Mouse (Mus musculus) midbrain, embryonic 13.5 days (tissue): ENCODE data around the gene Cdv3. TPM values are rescaled to one million over a fixed set of nuclear protein-coding genes. Genes with fewer than 3 reads are reported as not detected.
"Not testable (repeated sequence)": the region's sequence is repeated elsewhere in the genome, so short reads cannot be mapped to it uniquely, and the experiment has no call there.

Source experiments
- ATAC-seq: fragments of 200-750 bp; cut with Nextera tagmentation; 2 replicates; pipeline ENCODE4 v1.8.0; 2017; ENCODE audit warnings: mild to moderate bottlenecking, moderate TSS enrichment, moderate library complexity
- H3K27ac ChIP-seq: fragments of 300-500 bp; sonication (generic); 2 replicates; pipeline ENCODE4 v1.5.1; 2015; ENCODE audit warnings: inconsistent platforms, mild to moderate bottlenecking, moderate library complexity
- H3K27me3 ChIP-seq: fragments of 300-500 bp; sonication (generic); 2 replicates; pipeline ENCODE4 v1.6.1; 2015; ENCODE audit warnings: mild to moderate bottlenecking, inconsistent platforms
- H3K36me3 ChIP-seq: fragments of 300-500 bp; sonication (generic); 2 replicates; pipeline ENCODE4 v1.6.1; 2015; ENCODE audit warnings: mild to moderate bottlenecking, inconsistent platforms
- H3K4me1 ChIP-seq: fragments of 300-500 bp; sonication (generic); replicated peaks from 2 replicates; pipeline ENCODE4 v1.6.1; 2015; ENCODE audit warnings: inconsistent platforms
- H3K4me2 ChIP-seq: fragments of 300-500 bp; sonication (generic); replicated peaks from 2 replicates; pipeline ENCODE4 v1.6.1; 2015; ENCODE audit warnings: moderate library complexity, mild to moderate bottlenecking, inconsistent platforms
- H3K4me3 ChIP-seq: fragments of 300-500 bp; sonication (generic); replicated peaks from 2 replicates; pipeline ENCODE4 v1.5.1; 2015; ENCODE audit warnings: mild to moderate bottlenecking, inconsistent platforms
- H3K9ac ChIP-seq: fragments of 300-500 bp; sonication (generic); replicated peaks from 2 replicates; pipeline ENCODE4 v1.6.1; 2015; ENCODE audit warnings: mild to moderate bottlenecking, inconsistent platforms
- H3K9me3 ChIP-seq: fragments of 300-500 bp; sonication (generic); 2 replicates; pipeline ENCODE4 v1.6.1; 2016; ENCODE audit warnings: mild to moderate bottlenecking, inconsistent platforms
- WGBS: fragments of 180-500 bp; shearing (Covaris S2); methylation state at CpG from one replicate; pipeline ENCODE4 v1.1.7; 2015; 5-methylcytosine and 5-hydroxymethylcytosine counted together
- polyA plus RNA-seq: library from polyadenylated mRNA; unstranded; fragments of >200 nt; fragmentation: Nextera tagmentation; extraction: Ambion mirVana; gene quantifications from 2 replicates; pipeline ENCODE4 v1.2.1, GENCODE M21; 2015

The Cdv3 gene
- polyA plus RNA-seq, 1 experiment from 2014 or later = 105 TPM

DNA sequence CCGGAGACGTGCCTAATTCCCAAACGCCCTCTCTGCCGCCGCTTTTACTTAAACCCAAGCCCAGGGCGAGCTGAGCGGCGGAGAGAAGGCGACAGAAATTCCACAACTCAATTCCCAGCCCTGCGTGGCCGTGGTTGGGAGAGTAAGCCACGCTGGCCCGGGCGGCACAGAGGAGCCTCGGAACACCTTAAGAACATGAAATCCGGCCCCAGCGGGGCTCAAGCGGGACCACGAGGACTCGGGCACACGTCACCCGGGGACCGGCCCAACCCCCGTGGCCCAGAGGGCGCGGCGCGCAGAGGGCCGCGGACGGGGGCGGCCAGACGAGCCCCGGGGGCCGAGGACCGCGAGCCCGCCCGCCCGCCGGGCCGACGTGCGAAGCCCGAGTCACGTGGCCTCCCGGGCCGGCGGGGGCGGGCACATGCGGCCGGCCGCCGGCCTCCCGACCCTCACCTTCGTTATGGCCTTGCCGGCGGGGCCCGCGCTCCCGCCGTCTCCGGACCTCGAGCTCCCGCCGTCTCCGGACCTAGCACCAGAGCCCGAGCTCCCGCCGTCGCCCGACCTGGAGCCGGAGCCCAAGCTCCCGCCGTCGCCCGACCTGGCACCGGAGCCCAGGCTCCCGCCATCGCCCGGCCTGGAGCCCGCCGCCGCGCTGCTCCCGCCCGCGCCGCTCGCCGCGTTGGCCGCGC is 895 bp downstream of the Cdv3 start:
- Histone ChIP-seq H3K4me1 (peaks cover 41% of the 10 kb centered on the region), H3K4me2 (peak overlapping the region; percentile 90), H3K9me3 (no peaks in the 10 kb centered on the region), H3K27me3 (no peaks in the 10 kb centered on the region), H3K27ac (peak overlapping the region; percentile 98), H3K36me3 (peaks cover 13% of the 10 kb centered on the region; the same call in 1 of the 2 replicates), H3K4me3 (peak overlapping the region; percentile 88), H3K9ac (peak overlapping the region; percentile 94)
- ATAC-seq = peak; percentile 51
- WGBS = 6% methylated on average over 66 of the region's 94 CpGs

DNA sequence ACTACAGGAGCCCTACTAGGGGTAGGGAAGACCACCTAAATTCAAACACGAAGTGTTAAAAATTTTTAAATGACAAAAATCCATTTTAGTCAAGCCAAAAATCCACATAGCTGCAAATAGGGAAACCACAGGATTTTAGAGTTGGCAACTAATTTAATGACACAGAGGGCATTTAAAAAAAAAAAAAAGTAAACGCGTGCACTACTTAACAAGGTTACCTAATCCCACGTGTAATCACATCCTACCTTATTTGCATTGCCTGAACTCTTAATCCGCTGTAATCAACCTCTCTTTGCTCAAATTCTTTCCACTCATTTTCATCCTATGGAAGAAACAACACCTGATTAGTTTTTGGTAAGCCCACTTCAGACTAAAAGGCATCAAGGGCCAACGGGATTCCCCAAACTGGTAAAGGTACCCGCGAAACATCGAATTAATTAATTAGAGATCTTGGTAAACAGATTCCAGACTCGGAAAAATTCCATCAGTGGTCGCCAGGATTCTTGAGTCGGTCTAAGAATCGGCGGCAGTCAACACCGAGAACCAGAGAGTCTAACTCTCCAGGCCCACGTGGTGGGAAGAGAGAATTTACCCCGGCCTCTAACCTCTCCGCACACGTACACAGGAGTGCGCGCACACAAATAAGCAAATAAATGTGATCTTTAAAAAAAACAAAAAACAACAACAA is 1.8 kb downstream of the Cdv3 start:
- 1% methylated on average over 21 of the region's 21 CpGs for WGBS
- no peak for ATAC-seq
- H3K4me1 ChIP-seq = peaks cover 38% of the 10 kb centered on the region
- H3K27ac ChIP-seq = no peak overlapping the region
- H3K4me3 ChIP-seq = peak overlapping the region; percentile 88
- peaks cover 20% of the 10 kb centered on the region for H3K36me3 ChIP-seq
- H3K9ac ChIP-seq = peak overlapping the region; percentile 94
- peak overlapping the region; percentile 90 for H3K4me2 ChIP-seq
- H3K9me3 ChIP-seq = no peaks in the 10 kb centered on the region
- no peaks in the 10 kb centered on the region for H3K27me3 ChIP-seq

DNA sequence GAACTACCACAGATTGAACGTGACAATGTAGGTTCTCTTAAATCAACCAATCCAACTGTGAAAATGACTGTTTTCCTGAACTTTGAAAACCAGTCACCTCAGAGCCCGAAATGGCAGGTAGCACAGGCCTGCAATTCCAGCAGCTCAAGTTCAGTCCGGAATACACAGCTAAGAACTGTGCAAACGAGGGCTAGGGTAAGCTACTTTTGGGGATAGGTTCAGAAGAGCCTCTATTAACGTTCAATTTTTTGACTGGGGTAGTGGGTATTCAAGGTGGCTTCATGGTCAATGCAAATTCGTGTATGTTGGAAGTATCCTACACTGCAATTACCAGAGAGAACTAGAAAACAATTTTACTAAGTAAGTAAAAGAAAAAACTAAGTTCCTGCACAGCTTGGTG is 2.6 kb downstream of the Cdv3 start:
- no peaks in the 10 kb centered on the region for H3K9me3 ChIP-seq
- H3K27me3 ChIP-seq = no peaks in the 10 kb centered on the region
- WGBS = 73% methylated on average over 6 of the region's 6 CpGs
- H3K36me3 ChIP-seq = peaks cover 27% of the 10 kb centered on the region
- peak overlapping the region; percentile 90 for H3K4me2 ChIP-seq
- ATAC-seq = no peak
- H3K4me1 ChIP-seq = peaks cover 38% of the 10 kb centered on the region
- H3K27ac ChIP-seq = no peak overlapping the region
- H3K9ac ChIP-seq = no peak overlapping the region
- H3K4me3 ChIP-seq = peak overlapping the region; percentile 88

DNA sequence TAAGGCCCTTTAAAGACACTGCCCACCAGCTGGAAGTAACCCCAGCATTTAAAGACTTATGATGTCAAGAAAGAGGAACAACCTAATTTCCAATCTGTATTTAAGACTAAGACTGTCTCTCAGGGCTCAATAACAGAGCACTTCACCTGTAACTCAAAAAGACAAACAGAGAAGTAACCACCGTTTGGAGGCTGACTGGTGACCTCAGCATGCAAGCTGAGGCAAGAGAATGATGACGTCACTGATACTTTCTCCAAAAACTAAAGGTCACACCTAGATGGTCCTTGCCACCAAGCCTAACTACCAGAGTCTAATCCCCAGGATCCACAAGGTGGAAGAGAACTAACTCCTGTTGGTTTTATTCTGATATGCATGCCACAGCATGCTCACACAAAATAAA is 5.0 kb downstream of the Cdv3 start:
- WGBS = 73% methylated on average over 2 of the region's 2 CpGs
- no peaks in the 10 kb centered on the region for H3K9me3 ChIP-seq
- no peak for ATAC-seq

DNA sequence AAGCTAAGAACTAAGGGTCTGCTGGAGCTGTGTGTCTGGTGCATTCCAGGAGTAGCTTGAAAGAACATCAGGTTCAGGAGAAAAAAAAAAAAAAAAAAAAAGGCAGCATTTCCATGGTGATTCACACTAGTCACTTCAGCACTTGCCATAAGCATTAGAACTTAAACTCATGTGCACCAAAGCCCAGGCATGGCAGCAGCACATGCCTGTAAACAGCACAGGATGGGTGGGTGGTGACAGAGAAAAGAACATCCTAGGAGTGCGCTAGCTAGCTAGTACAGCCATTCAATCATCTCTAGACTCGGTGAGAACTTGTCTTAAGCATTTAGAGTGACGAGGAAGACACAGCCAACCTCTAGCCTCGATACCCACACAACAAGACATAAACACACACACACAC is 7.1 kb downstream of the Cdv3 start:
- no peak overlapping the region for H3K9ac ChIP-seq
- H3K27ac ChIP-seq = no peak overlapping the region
- no peaks in the 10 kb centered on the region for H3K27me3 ChIP-seq
- no peaks in the 10 kb centered on the region for H3K9me3 ChIP-seq
- ATAC-seq = no peak
- WGBS = 86% methylated on average over 4 of the region's 4 CpGs
- H3K4me2 ChIP-seq = no peak overlapping the region
- peaks cover 19% of the 10 kb centered on the region for H3K4me1 ChIP-seq
- H3K36me3 ChIP-seq = peaks cover 46% of the 10 kb centered on the region
- no peak overlapping the region for H3K4me3 ChIP-seq

More for the DNA sequence above, 5.0 kb downstream of the Cdv3 start:
- no peak overlapping the region for H3K9ac ChIP-seq
- H3K4me1 ChIP-seq = peaks cover 29% of the 10 kb centered on the region
- peaks cover 46% of the 10 kb centered on the region for H3K36me3 ChIP-seq
- no peak overlapping the region for H3K4me3 ChIP-seq
- no peaks in the 10 kb centered on the region for H3K27me3 ChIP-seq
- H3K4me2 ChIP-seq = no peak overlapping the region
- no peak overlapping the region for H3K27ac ChIP-seq

DNA sequence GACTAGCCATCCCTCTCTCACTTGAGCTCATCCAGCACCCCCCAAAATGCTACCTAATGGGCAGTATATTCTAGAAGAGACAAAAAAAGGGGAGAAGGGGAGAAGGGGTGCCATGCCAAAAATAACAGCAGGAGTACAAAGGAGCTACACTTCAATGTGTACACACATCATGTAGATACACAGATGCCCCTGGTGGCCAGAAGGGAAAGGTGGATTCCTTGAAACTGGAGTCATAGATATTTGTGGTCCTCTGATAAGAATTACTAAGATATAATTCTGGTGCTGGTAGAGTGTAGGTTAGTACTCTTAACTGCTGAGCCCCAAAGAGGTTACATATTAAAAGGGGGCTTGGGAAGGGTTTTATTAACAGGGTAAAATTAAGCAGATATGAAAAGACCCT is 7.7 kb downstream of the Cdv3 start:
- H3K9ac ChIP-seq = no peak overlapping the region
- H3K27ac ChIP-seq = no peak overlapping the region
- ATAC-seq = no peak
- no peak overlapping the region for H3K4me3 ChIP-seq
- no peaks in the 10 kb centered on the region for H3K9me3 ChIP-seq
- H3K4me2 ChIP-seq = no peak overlapping the region
- peaks cover 12% of the 10 kb centered on the region for H3K4me1 ChIP-seq
- peaks cover 47% of the 10 kb centered on the region for H3K36me3 ChIP-seq
- H3K27me3 ChIP-seq = no peaks in the 10 kb centered on the region

DNA sequence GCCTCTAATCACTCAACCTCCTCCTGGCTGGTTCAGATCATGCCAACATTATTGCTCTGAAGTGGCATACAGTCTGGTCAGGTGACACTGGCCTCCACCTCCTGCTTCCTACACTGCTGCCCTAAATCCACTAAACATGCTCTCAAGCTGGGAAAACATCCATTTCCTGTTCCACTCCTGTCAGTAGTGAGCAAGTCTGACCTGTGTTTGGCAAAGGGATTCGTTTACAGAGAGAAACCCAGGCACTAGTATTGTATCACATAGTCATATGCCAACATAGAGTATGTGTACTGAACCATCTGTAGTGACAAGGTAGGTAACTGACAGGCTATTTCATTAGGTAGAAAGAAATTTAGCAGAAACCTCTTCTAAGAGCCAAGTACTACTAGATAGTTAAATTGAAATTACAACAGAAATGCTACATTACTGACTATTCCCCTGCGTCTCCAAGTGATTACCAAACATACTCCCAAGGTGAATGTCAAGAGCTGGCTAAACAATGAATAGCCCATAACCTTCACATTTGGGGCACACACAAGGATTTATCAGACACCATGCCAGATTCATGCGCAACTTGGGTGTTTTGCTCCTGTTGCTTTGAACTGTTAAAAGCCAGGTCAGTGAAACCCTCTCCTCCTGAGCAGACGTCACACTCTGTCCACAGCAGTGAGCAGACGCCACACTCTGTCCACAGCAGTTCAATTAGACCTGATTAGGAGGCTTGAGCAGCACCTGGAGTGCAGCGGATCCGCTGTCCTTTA is 12.0 kb downstream of the Cdv3 start:
- H3K27ac ChIP-seq, H3K9me3 ChIP-seq, H3K4me3 ChIP-seq, H3K9ac ChIP-seq, H3K4me2 ChIP-seq, H3K27me3 ChIP-seq, ATAC-seq, H3K4me1 ChIP-seq: not testable (repeated sequence)
- H3K36me3 ChIP-seq = peaks cover 45% of the 10 kb centered on the region
- 88% methylated on average over 7 of the region's 7 CpGs for WGBS

DNA sequence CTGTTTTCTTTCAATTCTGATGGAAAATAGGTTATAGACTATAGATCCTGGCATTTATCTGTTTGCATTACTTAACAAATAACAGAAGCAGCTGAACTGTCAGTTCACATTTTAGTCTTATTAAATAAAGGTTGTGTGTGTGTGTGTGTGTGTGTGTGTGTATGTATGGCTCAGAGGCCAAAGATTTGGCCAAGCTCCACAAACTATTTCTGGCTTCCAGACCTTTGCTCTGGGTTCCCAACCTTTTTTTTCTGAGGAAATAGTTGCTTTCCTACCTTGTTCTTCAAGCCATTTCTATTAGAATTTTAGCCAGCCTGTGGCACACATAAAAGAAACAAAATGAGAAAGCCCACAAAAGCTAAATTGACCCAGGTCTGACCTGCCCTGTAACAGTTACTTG is 16.8 kb downstream of the Cdv3 start:
- Histone ChIP-seq H3K9ac (no peak overlapping the region), H3K4me1 (no peaks in the 10 kb centered on the region), H3K27ac (no peak overlapping the region), H3K4me2 (no peak overlapping the region), H3K36me3 (peaks cover 47% of the 10 kb centered on the region), H3K27me3 (no peaks in the 10 kb centered on the region), H3K4me3 (no peak overlapping the region), H3K9me3 (no peaks in the 10 kb centered on the region)
- no peak for ATAC-seq

DNA sequence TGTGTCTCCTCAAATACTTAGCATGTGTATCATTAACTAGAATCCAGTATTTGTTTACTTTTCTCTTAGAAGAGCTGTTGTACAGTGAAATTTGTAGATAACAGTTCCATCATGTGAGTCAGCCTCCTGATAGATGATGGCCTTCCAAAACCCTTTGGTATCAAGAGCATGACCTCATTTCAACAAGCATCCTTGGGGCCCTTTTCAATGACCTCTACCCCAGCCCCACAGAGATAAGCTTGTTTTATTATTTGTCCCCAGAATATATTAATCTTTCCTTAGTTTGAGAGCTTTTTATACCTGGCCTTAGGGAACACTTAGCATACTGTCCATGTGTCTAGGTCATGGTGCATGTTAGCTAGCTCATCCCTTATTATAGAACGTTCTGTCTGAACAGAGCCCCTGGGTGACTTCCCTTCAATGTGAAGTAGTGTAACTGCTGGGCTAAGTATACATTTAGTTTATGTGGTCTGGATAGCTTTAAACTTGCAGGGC is 17.6 kb downstream of the Cdv3 start:
- no peaks in the 10 kb centered on the region for H3K9me3 ChIP-seq
- H3K4me2 ChIP-seq = no peak overlapping the region
- no peak overlapping the region for H3K27ac ChIP-seq
- no peaks in the 10 kb centered on the region for H3K4me1 ChIP-seq
- WGBS = 79% methylated on average over 1 of the region's 1 CpGs
- H3K9ac ChIP-seq = no peak overlapping the region
- ATAC-seq = no peak
- no peaks in the 10 kb centered on the region for H3K27me3 ChIP-seq
- H3K36me3 ChIP-seq = peaks cover 53% of the 10 kb centered on the region
- no peak overlapping the region for H3K4me3 ChIP-seq

DNA sequence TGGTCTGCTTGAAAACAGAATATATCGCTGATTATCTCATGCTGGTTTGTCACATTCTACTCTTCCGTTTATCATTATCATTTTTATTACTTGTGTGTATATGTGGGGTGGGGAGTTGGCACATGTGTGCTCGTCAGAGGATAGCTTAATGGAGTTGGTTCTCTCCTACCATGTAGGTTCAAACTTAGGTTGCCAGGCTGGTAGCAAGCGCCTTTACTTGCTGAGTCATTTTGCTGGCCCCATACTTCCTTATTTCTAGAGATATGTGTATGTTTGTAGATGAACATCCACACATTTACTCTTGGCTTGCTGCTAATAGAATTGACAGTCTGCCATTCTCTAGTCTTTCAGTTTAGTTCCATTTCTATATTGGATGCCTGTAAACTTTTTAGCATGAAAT is 18.6 kb downstream of the Cdv3 start:
- no peak for ATAC-seq
- no peaks in the 10 kb centered on the region for H3K27me3 ChIP-seq
- H3K4me1 ChIP-seq = no peaks in the 10 kb centered on the region
- no peak overlapping the region for H3K9ac ChIP-seq
- H3K9me3 ChIP-seq = no peaks in the 10 kb centered on the region
- H3K36me3 ChIP-seq = peaks cover 56% of the 10 kb centered on the region
- no peak overlapping the region for H3K4me2 ChIP-seq
- H3K4me3 ChIP-seq = no peak overlapping the region
- no peak overlapping the region for H3K27ac ChIP-seq
- 93% methylated on average over 4 of the region's 4 CpGs for WGBS

DNA sequence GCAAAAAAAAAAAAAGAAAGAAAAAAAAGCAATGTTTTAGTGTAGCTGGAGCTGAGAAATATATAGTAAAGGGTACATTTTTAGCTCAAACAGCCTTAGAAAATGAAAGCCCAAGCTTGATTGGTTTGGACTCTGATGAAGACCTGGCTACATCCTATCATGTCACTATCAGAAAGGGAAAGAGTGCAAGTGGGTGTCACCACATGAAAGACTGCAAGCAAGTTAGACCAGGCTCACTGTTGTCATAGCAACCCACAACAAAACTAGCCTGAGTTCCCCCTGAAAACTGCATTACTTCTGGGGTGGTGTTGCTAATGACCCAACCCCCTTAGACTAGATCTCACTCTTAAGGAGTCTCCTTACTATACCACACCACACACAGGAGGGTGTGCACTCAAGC is 28.7 kb downstream of the Cdv3 start:
- H3K4me3 ChIP-seq = no peak overlapping the region
- no peak overlapping the region for H3K4me2 ChIP-seq
- no peaks in the 10 kb centered on the region for H3K27me3 ChIP-seq

DNA sequence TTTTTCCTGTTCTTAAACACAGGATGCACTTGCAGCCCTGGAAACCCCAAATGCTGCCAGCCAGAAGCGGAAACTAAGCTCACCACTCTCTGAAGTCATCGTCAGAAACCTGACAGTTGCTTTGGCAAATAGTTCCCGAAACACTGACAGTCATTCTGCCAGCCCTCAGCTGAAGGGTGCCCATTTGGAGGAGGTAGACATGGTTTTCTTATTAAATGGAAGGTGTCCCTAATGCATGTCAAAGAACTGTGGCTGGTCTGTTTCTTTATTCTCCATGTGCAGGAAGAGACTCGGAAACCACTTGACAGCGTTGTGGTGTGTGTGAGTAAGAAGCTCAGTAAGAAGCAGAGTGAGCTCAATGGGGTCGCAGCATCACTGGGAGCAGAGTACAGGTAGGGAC is 33.0 kb downstream of the Cdv3 start:
- Histone ChIP-seq H3K36me3 (peaks cover 74% of the 10 kb centered on the region), H3K4me1 (no peaks in the 10 kb centered on the region), H3K4me2 (no peak overlapping the region), H3K27ac (no peak overlapping the region), H3K9me3 (no peaks in the 10 kb centered on the region), H3K4me3 (no peak overlapping the region), H3K9ac (no peak overlapping the region), H3K27me3 (no peaks in the 10 kb centered on the region)
- WGBS = 95% methylated on average over 6 of the region's 6 CpGs
- ATAC-seq = no peak

More for the DNA sequence above, 28.7 kb downstream of the Cdv3 start:
- H3K27ac ChIP-seq = no peak overlapping the region
- H3K9me3 ChIP-seq = no peaks in the 10 kb centered on the region
- no peak for ATAC-seq
- no peaks in the 10 kb centered on the region for H3K4me1 ChIP-seq
- H3K9ac ChIP-seq = no peak overlapping the region
- peaks cover 74% of the 10 kb centered on the region for H3K36me3 ChIP-seq
